Mouse (Mus musculus): Measurements from ENCODE around the gene Bahd1.

GRCm38 (mm10) chr2:118895990-118896913 lies 3.9 kb upstream of the Bahd1 start:
- no peak for TF ChIP-seq TAL1 (IDR thresholded peaks at IDR 0.05; ENCODE audit: low read length)
- TF ChIP-seq GATA1 (IDR thresholded peaks at IDR 0.05; ENCODE audit: low read length) = no peak

Data from erythroblast, embryonic 14.5 days (primary cell).